Mouse (Mus musculus) layer of hippocampus, adult 18-20 months (tissue): ENCODE data around the gene Samd10. TPM values are rescaled to one million over a fixed set of nuclear protein-coding genes. Genes with fewer than 3 reads are reported as not detected.

Source experiments
- DNase-seq, 2 experiments: peaks; one replicate each; pipeline ENCODE4 v3.0.0; 2022; ENCODE audit warnings: low spot score in 2 of 2
- total RNA-seq, 2 experiments: library from RNA; stranded (reverse); gene quantifications; 2 replicates each; pipeline ENCODE4 v1.2.3; 2021

Samd10 gene
- total RNA-seq, 2 experiments from 2014 or later: 12.0 to 13.2 TPM

- DNase-seq: no peak
These were observed 20.9 kb downstream of the Samd10 start for GRCm38 (mm10) chr2:181577981-181578581.

- no peak for DNase-seq
These were observed 21.9 kb downstream of the Samd10 start for GRCm38 (mm10) chr2:181577126-181577525.

- no peak for DNase-seq
These were observed 22.4 kb downstream of the Samd10 start for GRCm38 (mm10) chr2:181576613-181577012.

- DNase-seq: no peak
These were observed 24.0 kb downstream of the Samd10 start for GRCm38 (mm10) chr2:181574921-181575545.

GRCm38 (mm10) chr2:181573961-181574360 is 25.1 kb downstream of the Samd10 start:
- DNase-seq: no peak

- no peak for DNase-seq
These were observed 25.8 kb downstream of the Samd10 start for GRCm38 (mm10) chr2:181572921-181573920.

- no peak for DNase-seq
These were observed 26.9 kb downstream of the Samd10 start for GRCm38 (mm10) chr2:181571941-181572670.

- peak in 1 of 2 experiments; percentile 58 for DNase-seq
These were observed 28.0 kb downstream of the Samd10 start for GRCm38 (mm10) chr2:181570921-181571595.

GRCm38 (mm10) chr2:181570375-181570774 is 28.6 kb downstream of the Samd10 start:
- DNase-seq: no peak

GRCm38 (mm10) chr2:181569856-181570255 is 29.2 kb downstream of the Samd10 start:
- DNase-seq: no peak

GRCm38 (mm10) chr2:181568272-181569008 is 30.6 kb downstream of the Samd10 start:
- DNase-seq: no peak

- no peak for DNase-seq
These were observed 31.7 kb downstream of the Samd10 start for GRCm38 (mm10) chr2:181567338-181567737.

GRCm38 (mm10) chr2:181553772-181554171 is 45.2 kb downstream of the Samd10 start:
- DNase-seq: no peak

- no peak for DNase-seq
These were observed 48.8 kb downstream of the Samd10 start for GRCm38 (mm10) chr2:181550233-181550632.

- DNase-seq: no peak
These were observed 50.3 kb downstream of the Samd10 start for GRCm38 (mm10) chr2:181548682-181549081.

- no peak for DNase-seq
These were observed 50.8 kb downstream of the Samd10 start for GRCm38 (mm10) chr2:181548227-181548626.

GRCm38 (mm10) chr2:181546142-181546541 is 52.9 kb downstream of the Samd10 start:
- DNase-seq: no peak
